Mouse (Mus musculus) midbrain, postnatal 0 days (tissue): ENCODE results near the gene Plac9b. TPM values are rescaled to one million over a fixed set of nuclear protein-coding genes. Genes with fewer than 3 reads are reported as not detected.
"Not testable (repeated sequence)": the region's sequence is repeated elsewhere in the genome, so short reads cannot be mapped to it uniquely, and the experiment has no call there.

ENCODE experiments used
- ATAC-seq: fragments of 200-750 bp; cut with Nextera tagmentation; 2 replicates; pipeline ENCODE4 v1.8.0; 2017; ENCODE audit warnings: moderate number of reproducible peaks, mild to moderate bottlenecking, moderate TSS enrichment, moderate library complexity; ENCODE audit not compliant: low FRiP score
- DNase-seq: peaks from one replicate; pipeline ENCODE4 v3.0.0-alpha.2; 2015; ENCODE audit warnings: low spot score
- H3K27ac ChIP-seq: fragments of 300-500 bp; sonication (generic); 2 replicates; pipeline ENCODE4 v1.5.1; 2014; ENCODE audit warnings: low read depth, mild to moderate bottlenecking, low read length, mixed read lengths
- H3K27me3 ChIP-seq: fragments of 300-500 bp; sonication (generic); 2 replicates; pipeline ENCODE4 v1.6.1; 2014; ENCODE audit warnings: low read length, control low read depth, mixed read lengths; ENCODE audit not compliant: insufficient read depth
- H3K36me3 ChIP-seq: fragments of 300-500 bp; sonication (generic); 2 replicates; pipeline ENCODE4 v1.6.1; 2014; ENCODE audit warnings: low read length, control low read depth, mixed read lengths; ENCODE audit not compliant: insufficient read depth
- H3K4me1 ChIP-seq: fragments of 300-500 bp; sonication (generic); 2 replicates; pipeline ENCODE4 v1.6.1; 2014; ENCODE audit warnings: mild to moderate bottlenecking, control low read depth, antibody characterized with exemption, low read length, mixed read lengths; ENCODE audit not compliant: insufficient read depth
- H3K4me2 ChIP-seq: fragments of 300-500 bp; sonication (generic); 2 replicates; pipeline ENCODE4 v1.6.1; 2014; ENCODE audit warnings: low read depth, mild to moderate bottlenecking, low read length, mixed read lengths; ENCODE audit not compliant: poor library complexity, severe bottlenecking
- H3K4me3 ChIP-seq: fragments of 300-500 bp; sonication (generic); 2 replicates; pipeline ENCODE4 v1.5.1; 2014; ENCODE audit warnings: low read depth, mild to moderate bottlenecking, low read length, moderate library complexity
- H3K9ac ChIP-seq: fragments of 300-500 bp; sonication (generic); replicated peaks from 2 replicates; pipeline ENCODE4 v1.6.1; 2014; ENCODE audit warnings: mild to moderate bottlenecking, low read length, moderate library complexity, mixed read lengths; ENCODE audit not compliant: poor library complexity, severe bottlenecking
- H3K9me3 ChIP-seq: fragments of 300-500 bp; sonication (generic); 2 replicates; pipeline ENCODE4 v1.6.1; 2016; ENCODE audit warnings: low read length, control low read depth
- WGBS: fragments of 180-500 bp; shearing (Covaris S2); extraction: QIAGEN DNeasy Blood & Tissue Kit; methylation state at CpG from one replicate; pipeline ENCODE4 v1.1.7; 2014; 5-methylcytosine and 5-hydroxymethylcytosine counted together
- polyA plus RNA-seq: library from polyadenylated mRNA; unstranded; fragments of >200 nt; fragmentation: Nextera tagmentation; extraction: Ambion mirVana; gene quantifications from 2 replicates; pipeline ENCODE4 v1.2.1, GENCODE M21; 2015
- total RNA-seq: library from RNA; depleted of rRNA; stranded (reverse); fragments of >200 nt; gene quantifications from 2 replicates; pipeline ENCODE4 v1.2.3, GENCODE M21; 2014; rRNA removed

Gene Plac9b
- total RNA-seq (8.3 and 8.7 TPM in 2 replicates), polyA plus RNA-seq (12.0 and 12.2 TPM in 2 replicates)

- not testable (repeated sequence) for ATAC-seq, H3K4me1 ChIP-seq, H3K36me3 ChIP-seq, H3K4me2 ChIP-seq, H3K9me3 ChIP-seq, H3K4me3 ChIP-seq, DNase-seq, H3K27ac ChIP-seq, H3K9ac ChIP-seq, H3K27me3 ChIP-seq
- WGBS, result no CpG with 5 or more reads among the region's 10 CpGs
Measured at GRCm38 (mm10) chr14:26182380-26182779, at the start of gene Plac9b. TSS of gene Plac9b (minus strand) at chr14:26182480.

DNA sequence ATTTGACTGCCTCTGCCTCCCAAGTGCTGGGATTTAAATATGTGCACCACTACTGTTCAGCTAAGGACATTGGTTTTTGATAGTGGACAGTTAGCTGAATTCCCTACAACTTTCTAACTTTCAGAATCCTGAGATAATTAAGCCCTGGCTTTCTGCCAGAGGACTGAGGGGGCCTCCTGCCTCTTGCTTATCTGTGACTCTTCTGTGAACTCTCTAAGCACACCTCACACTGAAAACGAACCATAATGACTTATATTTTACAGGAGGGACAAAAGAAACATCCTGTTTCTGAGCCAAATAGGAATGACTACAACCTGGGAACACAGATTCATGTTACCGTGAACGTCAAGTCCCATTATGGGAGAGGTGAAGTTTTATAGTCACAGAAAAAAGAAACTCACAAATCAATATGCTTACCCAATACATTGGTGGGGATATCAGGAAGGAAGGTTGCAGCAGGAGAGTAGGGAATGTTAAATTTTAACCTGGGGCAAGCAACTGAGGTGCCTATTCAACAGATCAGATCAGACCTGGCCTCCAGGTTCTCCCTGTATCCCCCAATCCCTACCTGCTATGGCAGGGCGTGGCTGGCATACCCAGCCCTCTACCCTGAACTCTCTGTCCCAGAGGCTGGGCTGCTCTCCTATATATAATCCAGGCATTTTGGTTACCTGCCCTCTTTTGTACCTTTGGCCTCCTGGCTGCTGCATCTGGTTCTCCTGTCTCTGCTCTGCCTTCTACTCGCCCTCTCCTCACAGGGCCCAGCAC, 34.1 kb upstream of the Plac9b start:
- H3K9ac ChIP-seq, H3K4me1 ChIP-seq, DNase-seq, H3K36me3 ChIP-seq, H3K27me3 ChIP-seq, H3K27ac ChIP-seq, H3K4me2 ChIP-seq, H3K9me3 ChIP-seq, H3K4me3 ChIP-seq, ATAC-seq: not testable (repeated sequence)
- no CpG with 5 or more reads among the region's 5 CpGs for WGBS

DNA sequence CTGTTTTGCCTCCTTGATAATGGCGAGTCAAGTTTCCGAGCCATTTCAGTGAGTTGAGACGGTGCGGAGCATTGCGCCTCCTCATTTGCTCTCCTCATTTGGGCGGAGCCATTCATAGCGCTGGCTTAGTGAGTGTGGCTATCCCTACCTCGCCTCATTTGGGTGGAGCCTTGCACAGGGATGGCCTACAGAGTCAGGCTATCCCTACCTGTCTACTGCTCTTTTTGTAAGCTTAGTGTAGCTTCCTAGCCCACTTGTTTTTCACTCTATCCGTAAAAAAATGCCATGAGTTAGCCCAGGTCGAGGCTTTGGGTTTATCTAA, 24.6 kb upstream of the Plac9b start, which contains the start of gene Tmem254b:
Tmem254b (minus strand) TSS at position 116 of the 322 bp plus-strand sequence.
- not testable (repeated sequence) for H3K4me1 ChIP-seq, H3K9ac ChIP-seq, H3K36me3 ChIP-seq, DNase-seq, H3K4me3 ChIP-seq, H3K27me3 ChIP-seq, H3K27ac ChIP-seq, H3K9me3 ChIP-seq, H3K4me2 ChIP-seq
- ATAC-seq, result peak; percentile 82
- WGBS, result no CpG with 5 or more reads among the region's 10 CpGs

GRCm38 (mm10) chr14:26206197-26206925, 24.1 kb upstream of the Plac9b start:
- H3K4me2 ChIP-seq, H3K27me3 ChIP-seq, H3K9me3 ChIP-seq, H3K36me3 ChIP-seq, H3K4me1 ChIP-seq, H3K27ac ChIP-seq, H3K9ac ChIP-seq, H3K4me3 ChIP-seq, DNase-seq: not testable (repeated sequence)
- WGBS, result no CpG with 5 or more reads among the region's 44 CpGs
- ATAC-seq, result peak; percentile 89

GRCm38 (mm10) chr14:26197851-26198250, 15.6 kb upstream of the Plac9b start:
- H3K4me2 ChIP-seq, H3K9ac ChIP-seq, H3K9me3 ChIP-seq, ATAC-seq, H3K27ac ChIP-seq, H3K4me1 ChIP-seq, DNase-seq, H3K4me3 ChIP-seq, H3K27me3 ChIP-seq, H3K36me3 ChIP-seq: not testable (repeated sequence)
- no CpG with 5 or more reads among the region's 3 CpGs for WGBS

- no CpG with 5 or more reads among the region's 8 CpGs for WGBS
- not testable (repeated sequence) for H3K4me3 ChIP-seq, DNase-seq, H3K4me1 ChIP-seq, H3K27ac ChIP-seq, H3K36me3 ChIP-seq, H3K27me3 ChIP-seq, H3K9me3 ChIP-seq, H3K9ac ChIP-seq, H3K4me2 ChIP-seq
- ATAC-seq, result peak; percentile 41; the same call in 1 of the 2 replicates
Measured at GRCm38 (mm10) chr14:26188361-26188760, 6.1 kb upstream of the Plac9b start.

- not testable (repeated sequence) for H3K4me3 ChIP-seq, H3K27ac ChIP-seq, H3K9ac ChIP-seq, ATAC-seq, H3K36me3 ChIP-seq, H3K4me1 ChIP-seq, H3K4me2 ChIP-seq, DNase-seq, H3K27me3 ChIP-seq, H3K9me3 ChIP-seq
- no CpG with 5 or more reads among the region's 9 CpGs for WGBS
Measured at GRCm38 (mm10) chr14:26186638-26187037, 4.4 kb upstream of the Plac9b start.

GRCm38 (mm10) chr14:26181660-26182059, 620 bp downstream of the Plac9b start:
- not testable (repeated sequence) for ATAC-seq

More at GRCm38 (mm10) chr14:26181660-26182059, 620 bp downstream of the Plac9b start:
- not testable (repeated sequence) for DNase-seq, H3K27me3 ChIP-seq, H3K36me3 ChIP-seq, H3K4me3 ChIP-seq, H3K27ac ChIP-seq, H3K4me1 ChIP-seq, H3K9me3 ChIP-seq, H3K4me2 ChIP-seq, H3K9ac ChIP-seq
- WGBS, result no CpG with 5 or more reads among the region's 10 CpGs
